Mouse (Mus musculus): Measurements from ENCODE around the gene Galr2. TPM values are rescaled to one million over a fixed set of nuclear protein-coding genes. Genes with fewer than 3 reads are reported as not detected.

Gene Galr2
- polyA plus RNA-seq, 1 experiment from 2014 or later = 0.25 TPM

DNA sequence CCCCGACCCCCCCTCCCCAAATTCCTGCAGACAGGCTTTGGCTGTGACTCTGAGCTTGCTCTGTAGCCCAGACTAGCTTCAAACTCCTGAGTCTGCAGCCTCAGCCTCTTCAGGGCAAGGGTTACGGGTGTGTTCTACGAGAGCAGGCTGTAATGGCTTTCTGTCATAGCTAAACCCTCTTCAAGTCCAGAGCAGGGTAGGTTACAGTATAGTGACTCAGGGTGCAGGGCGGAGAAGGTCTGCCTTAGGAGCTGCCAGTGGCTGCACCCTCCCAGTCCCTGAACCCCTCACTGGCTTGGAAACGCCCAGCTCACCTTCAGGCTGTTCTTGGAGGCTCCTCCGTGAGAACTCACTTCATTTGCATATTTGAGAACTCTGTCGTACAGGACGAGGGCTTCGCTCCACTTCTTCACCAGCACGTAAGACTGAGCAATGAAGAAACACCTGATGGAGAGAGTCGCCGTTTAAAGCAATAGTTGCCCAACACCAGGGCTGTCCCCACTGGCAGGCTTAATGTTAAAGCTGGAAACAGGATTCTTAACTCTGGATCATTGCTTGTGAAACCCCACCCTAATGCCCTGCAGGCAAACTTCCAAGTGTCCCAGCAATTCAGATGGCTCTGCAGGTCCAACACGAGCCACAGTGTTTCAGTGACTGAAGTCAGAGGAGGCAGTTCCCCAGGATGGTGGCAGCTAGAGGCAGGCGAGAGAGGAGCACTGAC, 33.1 kb upstream of the Galr2 start:
- 80% methylated on average over 14 of the region's 14 CpGs for WGBS
- H3K27ac ChIP-seq (ENCODE audit: low read length) = no peak overlapping the region
- H3K36me3 ChIP-seq (ENCODE audit: control insufficient read depth, insufficient read depth, low read length) = peaks cover 72% of the 10 kb centered on the region
- H3K27me3 ChIP-seq (ENCODE audit: control insufficient read depth, insufficient read depth, low read depth, low read length) = no peaks in the 10 kb centered on the region
- ATAC-seq (ENCODE audit: low read depth) = peak; percentile 51
- H3K9ac ChIP-seq (ENCODE audit: low read length) = no peak overlapping the region
- H3K4me2 ChIP-seq (ENCODE audit: low read depth, low read length) = no peak overlapping the region
- no peak overlapping the region for H3K4me3 ChIP-seq (ENCODE audit: low read length)
- H3K4me1 ChIP-seq (replicated peaks; ENCODE audit: control insufficient read depth, insufficient read depth, low read length) = no peaks in the 10 kb centered on the region
- H3K9me3 ChIP-seq (ENCODE audit: control insufficient read depth, low read length) = no peaks in the 10 kb centered on the region

DNA sequence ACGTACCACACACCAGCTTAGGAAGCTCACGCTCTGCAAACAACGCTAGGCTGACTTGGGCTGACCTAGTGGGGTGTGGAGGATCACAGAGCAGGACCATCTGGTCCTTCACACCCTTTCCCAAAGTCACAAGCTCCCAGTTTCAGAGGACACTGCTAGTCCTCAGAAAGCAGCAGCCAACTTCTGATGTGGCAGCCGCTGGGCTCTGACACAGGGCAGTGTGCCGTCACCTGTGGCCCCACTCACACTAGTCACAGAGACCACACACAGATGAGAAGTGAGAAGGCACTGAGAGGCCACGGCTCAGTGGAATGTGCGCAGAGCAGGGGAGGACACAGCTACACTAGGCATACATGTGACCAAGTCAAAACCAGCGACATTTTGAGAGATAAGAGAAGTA, 29.8 kb upstream of the Galr2 start:
- H3K4me1 ChIP-seq (replicated peaks; ENCODE audit: control insufficient read depth, insufficient read depth, low read length) = peaks cover 8% of the 10 kb centered on the region
- no peak overlapping the region for H3K27ac ChIP-seq (ENCODE audit: low read length)
- no peaks in the 10 kb centered on the region for H3K27me3 ChIP-seq (ENCODE audit: control insufficient read depth, insufficient read depth, low read depth, low read length)
- no peak for ATAC-seq (ENCODE audit: low read depth)
- H3K9me3 ChIP-seq (ENCODE audit: control insufficient read depth, low read length) = no peaks in the 10 kb centered on the region
- H3K4me2 ChIP-seq (ENCODE audit: low read depth, low read length) = no peak overlapping the region
- 76% methylated on average over 8 of the region's 8 CpGs for WGBS
- no peak overlapping the region for H3K4me3 ChIP-seq (ENCODE audit: low read length)
- H3K36me3 ChIP-seq (ENCODE audit: control insufficient read depth, insufficient read depth, low read length) = peaks cover 62% of the 10 kb centered on the region
- no peak overlapping the region for H3K9ac ChIP-seq (ENCODE audit: low read length)

DNA sequence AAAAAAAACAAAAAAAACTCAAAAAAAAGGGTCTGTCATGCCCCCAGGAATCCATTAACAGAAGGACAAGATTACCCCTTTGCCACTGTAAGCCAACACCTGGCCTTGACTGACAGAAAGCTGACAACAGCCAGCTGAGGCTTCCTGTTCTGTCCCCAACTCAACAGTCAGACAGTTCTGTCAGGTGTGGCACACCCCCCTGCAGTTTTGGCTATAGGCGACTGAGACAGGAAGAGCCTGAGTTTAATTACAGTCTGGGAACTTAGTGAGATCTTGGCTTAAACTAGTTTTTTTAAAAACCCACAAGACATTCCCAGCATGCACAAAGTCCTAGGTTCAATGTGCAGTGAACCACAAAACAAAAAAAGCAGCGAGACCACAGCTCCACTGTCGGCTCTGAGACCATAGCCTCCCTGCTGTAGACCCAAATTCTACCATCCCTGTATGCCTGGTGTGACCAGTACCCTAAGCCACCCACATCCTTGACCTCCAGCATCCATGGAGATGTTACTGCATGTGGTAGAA, 27.6 kb upstream of the Galr2 start:
- Histone ChIP-seq H3K27me3 (ENCODE audit: control insufficient read depth, insufficient read depth, low read depth, low read length) (no peaks in the 10 kb centered on the region), H3K27ac (ENCODE audit: low read length) (no peak overlapping the region), H3K4me2 (ENCODE audit: low read depth, low read length) (no peak overlapping the region), H3K4me3 (ENCODE audit: low read length) (no peak overlapping the region), H3K9me3 (ENCODE audit: control insufficient read depth, low read length) (no peaks in the 10 kb centered on the region), H3K4me1 (replicated peaks; ENCODE audit: control insufficient read depth, insufficient read depth, low read length) (peaks cover 8% of the 10 kb centered on the region), H3K9ac (ENCODE audit: low read length) (no peak overlapping the region), H3K36me3 (ENCODE audit: control insufficient read depth, insufficient read depth, low read length) (peaks cover 54% of the 10 kb centered on the region)
- ATAC-seq (ENCODE audit: low read depth) = no peak
- WGBS = 89% methylated on average over 3 of the region's 3 CpGs

DNA sequence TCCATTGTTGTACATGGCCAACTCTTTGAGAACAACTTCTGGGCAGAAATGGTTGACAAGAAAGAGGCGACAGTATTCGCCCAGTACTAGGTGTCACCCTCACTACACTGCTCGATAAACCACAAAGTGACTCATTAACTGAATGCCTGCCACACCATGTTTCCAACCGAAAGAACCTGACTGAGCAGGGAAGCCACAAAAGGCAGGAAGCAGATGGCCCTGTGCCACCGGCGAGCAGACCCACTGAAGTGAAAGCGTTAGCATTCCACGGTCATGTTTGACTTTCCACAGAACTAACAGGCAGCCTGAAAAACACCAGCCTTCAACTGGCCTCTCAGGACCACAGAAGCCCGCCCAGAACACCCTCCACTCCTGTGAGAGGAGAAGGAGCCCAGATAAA, 26.1 kb upstream of the Galr2 start:
- peaks cover 12% of the 10 kb centered on the region for H3K4me1 ChIP-seq (replicated peaks; ENCODE audit: control insufficient read depth, insufficient read depth, low read length)
- H3K4me3 ChIP-seq (ENCODE audit: low read length) = no peak overlapping the region
- H3K9me3 ChIP-seq (ENCODE audit: control insufficient read depth, low read length) = no peaks in the 10 kb centered on the region
- peak overlapping the region; percentile 80 for H3K27ac ChIP-seq (ENCODE audit: low read length)
- no peak overlapping the region for H3K4me2 ChIP-seq (ENCODE audit: low read depth, low read length)
- H3K36me3 ChIP-seq (ENCODE audit: control insufficient read depth, insufficient read depth, low read length) = peaks cover 52% of the 10 kb centered on the region
- H3K27me3 ChIP-seq (ENCODE audit: control insufficient read depth, insufficient read depth, low read depth, low read length) = no peaks in the 10 kb centered on the region
- peak; percentile 67 for ATAC-seq (ENCODE audit: low read depth)
- no peak overlapping the region for H3K9ac ChIP-seq (ENCODE audit: low read length)
- 53% methylated on average over 9 of the region's 9 CpGs for WGBS

DNA sequence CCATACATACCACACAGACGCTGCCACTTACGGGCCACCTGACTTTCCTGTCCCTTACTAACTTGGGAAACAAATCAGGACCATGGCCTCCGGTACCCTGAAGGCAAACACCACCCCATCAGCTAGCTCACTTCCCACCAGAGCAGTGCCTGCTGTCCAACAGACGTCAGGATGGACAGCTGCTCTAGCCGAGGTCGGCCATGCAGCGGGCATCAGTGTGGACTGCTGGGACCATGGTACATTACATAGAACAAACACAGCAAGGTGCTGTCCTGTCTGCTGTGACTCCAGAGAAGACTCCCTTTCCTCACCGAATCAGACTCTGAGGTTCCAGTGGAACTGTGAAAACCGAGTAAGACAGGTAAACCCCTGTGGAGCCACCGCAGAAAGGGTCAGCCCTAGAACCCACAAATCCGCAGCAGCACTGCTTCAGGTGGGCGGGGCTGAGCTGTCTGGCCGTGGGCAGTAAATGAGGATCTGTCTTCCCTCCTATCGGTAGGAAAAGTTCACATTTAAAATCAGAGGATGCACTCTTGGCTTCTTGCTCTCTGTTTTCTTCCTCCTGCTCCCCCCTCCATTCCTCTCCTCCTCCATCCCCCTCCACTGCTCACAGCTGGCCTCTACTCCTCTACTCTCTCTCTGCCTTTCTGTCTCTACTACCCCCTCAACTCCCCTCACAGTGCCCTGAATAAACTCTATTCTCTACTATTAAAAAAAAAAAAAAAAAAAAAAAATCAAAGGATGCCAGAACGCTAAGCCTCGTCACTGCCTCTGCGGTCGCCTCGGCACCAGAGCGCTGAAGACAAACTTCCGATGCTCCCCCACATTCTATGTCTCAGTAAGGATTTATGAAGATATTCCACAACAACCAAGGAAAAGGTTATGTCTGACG, 25.4 kb upstream of the Galr2 start:
- Histone ChIP-seq H3K27ac (ENCODE audit: low read length) (peak overlapping the region; percentile 80), H3K9ac (ENCODE audit: low read length) (no peak overlapping the region), H3K4me2 (ENCODE audit: low read depth, low read length) (no peak overlapping the region), H3K4me3 (ENCODE audit: low read length) (no peak overlapping the region), H3K27me3 (ENCODE audit: control insufficient read depth, insufficient read depth, low read depth, low read length) (no peaks in the 10 kb centered on the region), H3K4me1 (replicated peaks; ENCODE audit: control insufficient read depth, insufficient read depth, low read length) (peaks cover 19% of the 10 kb centered on the region), H3K36me3 (ENCODE audit: control insufficient read depth, insufficient read depth, low read length) (peaks cover 51% of the 10 kb centered on the region), H3K9me3 (ENCODE audit: control insufficient read depth, low read length) (no peaks in the 10 kb centered on the region)
- 75% methylated on average over 22 of the region's 22 CpGs for WGBS
- ATAC-seq (ENCODE audit: low read depth) = no peak

DNA sequence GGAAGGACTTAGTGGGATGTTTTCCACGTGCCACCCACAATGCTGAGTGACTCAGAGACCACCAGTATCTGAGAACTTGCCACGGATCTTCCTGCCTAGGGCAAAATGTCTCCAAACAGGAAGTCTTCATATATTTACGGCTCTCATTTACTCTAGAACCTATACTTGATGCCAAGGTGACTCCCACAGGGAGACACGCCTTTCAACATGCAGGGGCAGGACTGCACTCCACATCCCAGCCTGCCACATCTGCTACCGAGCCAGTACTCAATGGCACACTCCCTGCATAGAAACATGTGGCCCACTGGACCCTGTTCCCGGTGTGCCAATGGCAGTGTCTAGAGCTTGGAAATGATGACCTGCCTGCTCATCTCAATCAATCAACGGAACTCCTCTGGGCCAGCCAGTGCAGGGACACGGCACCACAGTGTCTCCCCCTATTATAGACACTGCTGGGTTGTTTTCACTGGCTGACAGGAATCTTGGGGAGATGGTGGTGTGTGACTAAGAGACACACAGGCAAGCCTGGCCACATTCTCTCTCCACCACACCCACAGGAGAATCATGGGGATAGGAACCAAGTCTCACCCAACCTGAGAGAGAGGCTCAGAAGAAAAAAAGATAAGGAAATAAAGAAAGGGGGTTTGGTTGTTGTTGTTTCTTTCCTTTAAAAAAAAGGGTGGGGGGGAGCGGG, 24.6 kb upstream of the Galr2 start:
- Histone ChIP-seq H3K4me2 (ENCODE audit: low read depth, low read length) (no peak overlapping the region), H3K4me3 (ENCODE audit: low read length) (no peak overlapping the region), H3K9ac (ENCODE audit: low read length) (no peak overlapping the region), H3K27ac (ENCODE audit: low read length) (no peak overlapping the region; the same call in 1 of the 2 replicates), H3K27me3 (ENCODE audit: control insufficient read depth, insufficient read depth, low read depth, low read length) (no peaks in the 10 kb centered on the region), H3K36me3 (ENCODE audit: control insufficient read depth, insufficient read depth, low read length) (peaks cover 50% of the 10 kb centered on the region), H3K4me1 (replicated peaks; ENCODE audit: control insufficient read depth, insufficient read depth, low read length) (peaks cover 22% of the 10 kb centered on the region), H3K9me3 (ENCODE audit: control insufficient read depth, low read length) (no peaks in the 10 kb centered on the region)
- no peak for ATAC-seq (ENCODE audit: low read depth)
- WGBS = 77% methylated on average over 9 of the region's 9 CpGs

DNA sequence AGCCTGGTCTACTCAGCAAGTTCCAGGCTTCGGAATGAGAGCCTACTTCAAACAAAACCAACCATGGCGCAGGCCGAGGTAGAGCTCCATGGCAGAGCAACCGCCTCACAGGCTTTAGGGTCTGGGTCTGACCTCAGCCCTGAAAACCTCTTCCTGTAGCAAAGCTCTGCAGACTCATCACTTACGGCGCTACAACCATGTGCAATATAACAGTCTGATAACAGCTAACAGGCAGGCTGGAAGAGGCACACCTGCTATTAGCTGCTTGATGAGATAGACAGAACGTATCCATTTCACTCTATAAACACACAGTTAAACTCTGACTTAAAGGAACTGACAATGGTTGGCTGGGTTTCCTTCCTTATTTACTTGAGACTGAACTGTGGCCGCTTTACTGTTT, 21.3 kb upstream of the Galr2 start:
- Histone ChIP-seq H3K9me3 (ENCODE audit: control insufficient read depth, low read length) (no peaks in the 10 kb centered on the region), H3K4me3 (ENCODE audit: low read length) (no peak overlapping the region), H3K27me3 (ENCODE audit: control insufficient read depth, insufficient read depth, low read depth, low read length) (no peaks in the 10 kb centered on the region), H3K9ac (ENCODE audit: low read length) (no peak overlapping the region), H3K4me1 (replicated peaks; ENCODE audit: control insufficient read depth, insufficient read depth, low read length) (peaks cover 22% of the 10 kb centered on the region), H3K36me3 (ENCODE audit: control insufficient read depth, insufficient read depth, low read length) (peaks cover 58% of the 10 kb centered on the region), H3K27ac (ENCODE audit: low read length) (no peak overlapping the region), H3K4me2 (ENCODE audit: low read depth, low read length) (no peak overlapping the region)
- 81% methylated on average over 8 of the region's 8 CpGs for WGBS
- ATAC-seq (ENCODE audit: low read depth) = no peak

DNA sequence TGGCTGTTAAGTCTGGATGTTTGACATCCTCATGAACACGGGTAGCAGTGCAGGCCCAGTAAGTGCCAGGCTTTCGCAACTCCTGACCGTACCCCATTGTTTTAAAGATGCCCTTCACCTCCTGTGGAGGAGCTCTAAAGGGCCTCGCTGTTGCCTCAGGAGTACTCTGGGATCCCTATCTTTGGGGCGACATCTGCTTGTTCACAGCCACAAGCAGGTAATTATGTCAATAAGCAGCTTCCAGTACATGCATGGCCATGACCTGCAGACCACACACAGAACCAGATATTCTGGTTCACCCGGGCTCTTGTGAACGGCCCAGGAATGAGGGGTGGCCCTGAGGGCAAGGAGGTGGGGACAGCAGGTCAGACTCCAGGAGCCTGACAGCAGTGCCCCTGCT, 20.5 kb upstream of the Galr2 start:
- Histone ChIP-seq H3K9ac (ENCODE audit: low read length) (no peak overlapping the region), H3K36me3 (ENCODE audit: control insufficient read depth, insufficient read depth, low read length) (peaks cover 57% of the 10 kb centered on the region), H3K9me3 (ENCODE audit: control insufficient read depth, low read length) (no peaks in the 10 kb centered on the region), H3K4me1 (replicated peaks; ENCODE audit: control insufficient read depth, insufficient read depth, low read length) (peaks cover 18% of the 10 kb centered on the region), H3K4me3 (ENCODE audit: low read length) (no peak overlapping the region), H3K27me3 (ENCODE audit: control insufficient read depth, insufficient read depth, low read depth, low read length) (no peaks in the 10 kb centered on the region), H3K27ac (ENCODE audit: low read length) (peak overlapping the region; percentile 69), H3K4me2 (ENCODE audit: low read depth, low read length) (no peak overlapping the region)
- ATAC-seq (ENCODE audit: low read depth) = peak; percentile 86
- 61% methylated on average over 7 of the region's 7 CpGs for WGBS

DNA sequence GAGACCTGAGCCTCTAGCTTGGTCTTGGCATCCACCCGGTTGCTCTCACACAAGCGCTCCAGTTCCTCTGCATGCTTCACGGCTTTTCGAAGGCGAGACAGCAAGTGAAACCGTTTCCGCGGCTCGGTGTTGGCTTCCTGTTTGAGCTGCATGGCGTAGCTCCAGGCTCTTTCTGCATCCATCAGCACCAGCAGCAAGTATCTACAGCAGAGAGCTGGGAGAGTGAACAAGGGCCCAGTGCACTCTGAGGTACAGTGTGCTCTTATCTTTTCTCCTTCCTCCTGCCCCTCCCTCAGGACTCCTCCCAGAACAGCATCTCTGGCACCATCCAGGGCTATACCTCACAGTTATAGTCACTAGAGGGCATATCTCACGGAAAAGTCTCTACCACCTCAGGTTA, 15.4 kb upstream of the Galr2 start:
- WGBS = 85% methylated on average over 11 of the region's 11 CpGs
- no peaks in the 10 kb centered on the region for H3K9me3 ChIP-seq (ENCODE audit: control insufficient read depth, low read length)
- no peak overlapping the region for H3K4me3 ChIP-seq (ENCODE audit: low read length)
- ATAC-seq (ENCODE audit: low read depth) = no peak
- no peak overlapping the region for H3K4me2 ChIP-seq (ENCODE audit: low read depth, low read length)
- H3K9ac ChIP-seq (ENCODE audit: low read length) = no peak overlapping the region
- peaks cover 69% of the 10 kb centered on the region for H3K36me3 ChIP-seq (ENCODE audit: control insufficient read depth, insufficient read depth, low read length)
- peaks cover 4% of the 10 kb centered on the region; the same call in 1 of the 2 replicates for H3K4me1 ChIP-seq (replicated peaks; ENCODE audit: control insufficient read depth, insufficient read depth, low read length)
- H3K27me3 ChIP-seq (ENCODE audit: control insufficient read depth, insufficient read depth, low read depth, low read length) = no peaks in the 10 kb centered on the region
- H3K27ac ChIP-seq (ENCODE audit: low read length) = no peak overlapping the region
